Mouse (Mus musculus) ES-E14 (cell line): ENCODE measurements at regions not wholly inside any gene's neighbourhood (a gene's known extent, or its start where the extent isn't known, plus 50 kb on each side); places are given as distances from the start of the nearest gene placed in this dataset.

ENCODE experiments used
- CHD2 ChIP-seq: IDR thresholded peaks from 2 replicates; pipeline ENCODE4 v1.6.1; 2014; ENCODE audit warnings: mild to moderate bottlenecking, low read depth, low read length, inconsistent platforms
- HCFC1 ChIP-seq: IDR thresholded peaks from 2 replicates; pipeline ENCODE4 v1.6.1; 2012; ENCODE audit warnings: low read length, inconsistent platforms, borderline replicate concordance; ENCODE audit not compliant: insufficient read depth
- MAFK ChIP-seq: IDR thresholded peaks from 2 replicates; pipeline ENCODE4 v1.6.1; 2014; ENCODE audit warnings: mild to moderate bottlenecking, low read depth, low read length, inconsistent platforms; ENCODE audit not compliant: insufficient read depth
- ZNF384 ChIP-seq: IDR thresholded peaks from 2 replicates; pipeline ENCODE4 v1.6.1; 2012; ENCODE audit warnings: low read depth, low read length, inconsistent platforms

DNA sequence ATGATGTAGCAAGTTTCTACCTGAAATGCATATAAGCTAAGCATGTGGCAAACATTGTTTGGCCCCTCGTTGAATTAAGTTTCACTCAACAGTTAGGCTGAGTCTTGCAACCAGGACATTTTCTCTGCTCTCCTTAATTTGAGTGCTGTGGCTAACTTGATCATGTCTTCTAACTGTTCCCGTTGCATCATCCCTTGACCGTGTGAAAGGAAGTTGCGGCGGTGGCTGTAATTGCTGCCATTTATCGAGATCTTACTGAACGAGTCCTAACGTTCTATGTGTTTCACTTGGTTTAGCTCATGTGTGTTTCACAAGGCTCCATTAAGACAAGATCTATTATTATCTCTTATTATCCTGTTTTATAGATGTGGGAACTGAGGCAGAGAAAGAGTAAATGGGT, 144.8 kb downstream of the Btg1 start:
- TF ChIP-seq HCFC1 (no peak), MAFK (no peak), ZNF384 (no peak), CHD2 (no peak)
